Mouse (Mus musculus) cerebellum, postnatal 36 days (tissue): ENCODE measurements around the gene Tmem259.

ENCODE experiments used
- DNase-seq, 2 experiments: peaks; one replicate each; pipeline ENCODE4 v3.0.0; 2021 to 2022; ENCODE audit warnings: mixed read lengths in 2 of 2

Tmem259 gene

DNA sequence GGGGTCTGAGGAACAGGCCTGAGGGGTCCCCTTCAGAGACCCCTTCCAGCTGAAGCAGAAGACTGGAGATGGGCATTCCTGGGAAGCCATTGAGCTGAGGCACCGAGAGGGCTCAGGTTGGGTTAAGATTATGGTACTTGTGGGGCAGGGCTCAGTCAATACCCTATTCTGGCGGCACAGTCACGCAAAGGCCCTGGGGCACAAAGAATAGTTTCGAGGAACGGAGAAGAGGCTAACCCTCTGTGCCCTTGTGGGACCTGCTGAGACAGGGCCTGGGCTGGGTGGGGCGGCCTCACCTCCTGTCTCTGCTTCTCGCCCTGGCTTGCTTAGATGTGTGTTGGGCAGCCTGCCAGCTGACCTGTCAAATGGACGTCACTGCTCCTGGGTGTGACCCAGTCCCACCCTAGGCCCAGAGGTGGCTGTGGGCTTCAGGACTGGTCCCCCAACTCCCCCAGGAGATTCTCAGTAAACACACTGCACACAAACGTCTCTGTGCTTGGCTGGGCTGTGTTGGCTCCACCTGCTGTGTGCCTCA lies 50.9 kb downstream of the Tmem259 start:
- peak in 1 of 2 experiments; percentile 44 for DNase-seq

DNA sequence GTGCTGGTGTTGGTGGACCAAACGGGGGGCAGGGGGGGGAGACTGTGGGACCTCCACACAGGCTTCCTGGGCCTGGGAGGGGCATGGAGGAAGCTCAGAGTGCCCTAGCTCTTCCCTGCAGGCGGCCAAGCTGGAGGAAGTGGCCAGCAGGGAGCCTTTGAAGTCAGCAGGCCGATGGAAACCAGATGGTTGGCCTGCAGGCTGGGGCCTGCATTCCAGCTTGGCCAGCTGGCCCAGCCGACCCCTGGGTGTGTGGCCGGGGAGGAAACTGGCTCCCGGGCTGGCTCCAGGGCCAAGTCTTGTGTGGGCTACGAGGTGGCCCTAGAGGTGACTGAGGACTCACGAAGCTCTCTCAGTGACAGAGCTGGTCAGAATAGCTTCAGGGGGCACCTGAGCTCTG lies 51.4 kb downstream of the Tmem259 start:
- peak in 1 of 2 experiments; percentile 62 for DNase-seq

DNA sequence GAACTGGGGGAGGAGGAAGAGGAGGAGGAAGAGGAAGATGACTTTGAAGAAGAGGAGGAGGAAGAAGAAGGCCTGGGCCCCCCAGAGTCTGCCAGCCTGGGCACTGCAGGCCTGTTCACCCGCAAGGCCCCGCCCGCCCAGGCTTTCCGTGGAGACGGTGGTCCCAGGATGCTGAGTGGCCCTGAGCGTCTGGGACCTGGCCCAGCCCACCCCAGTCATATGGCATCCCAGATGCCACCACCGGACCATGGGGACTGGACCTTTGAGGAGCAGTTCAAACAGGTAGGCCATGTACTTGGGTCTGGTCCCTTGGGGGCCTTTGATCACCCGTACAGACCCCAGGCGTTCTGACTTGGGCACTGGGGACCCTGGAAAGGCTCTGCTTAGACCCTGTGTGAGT lies 52.3 kb downstream of the Tmem259 start:
- DNase-seq, result no peak

- DNase-seq, result no peak
Measured at GRCm38 (mm10) chr10:79930826-79931186, 53.3 kb downstream of the Tmem259 start.

DNA sequence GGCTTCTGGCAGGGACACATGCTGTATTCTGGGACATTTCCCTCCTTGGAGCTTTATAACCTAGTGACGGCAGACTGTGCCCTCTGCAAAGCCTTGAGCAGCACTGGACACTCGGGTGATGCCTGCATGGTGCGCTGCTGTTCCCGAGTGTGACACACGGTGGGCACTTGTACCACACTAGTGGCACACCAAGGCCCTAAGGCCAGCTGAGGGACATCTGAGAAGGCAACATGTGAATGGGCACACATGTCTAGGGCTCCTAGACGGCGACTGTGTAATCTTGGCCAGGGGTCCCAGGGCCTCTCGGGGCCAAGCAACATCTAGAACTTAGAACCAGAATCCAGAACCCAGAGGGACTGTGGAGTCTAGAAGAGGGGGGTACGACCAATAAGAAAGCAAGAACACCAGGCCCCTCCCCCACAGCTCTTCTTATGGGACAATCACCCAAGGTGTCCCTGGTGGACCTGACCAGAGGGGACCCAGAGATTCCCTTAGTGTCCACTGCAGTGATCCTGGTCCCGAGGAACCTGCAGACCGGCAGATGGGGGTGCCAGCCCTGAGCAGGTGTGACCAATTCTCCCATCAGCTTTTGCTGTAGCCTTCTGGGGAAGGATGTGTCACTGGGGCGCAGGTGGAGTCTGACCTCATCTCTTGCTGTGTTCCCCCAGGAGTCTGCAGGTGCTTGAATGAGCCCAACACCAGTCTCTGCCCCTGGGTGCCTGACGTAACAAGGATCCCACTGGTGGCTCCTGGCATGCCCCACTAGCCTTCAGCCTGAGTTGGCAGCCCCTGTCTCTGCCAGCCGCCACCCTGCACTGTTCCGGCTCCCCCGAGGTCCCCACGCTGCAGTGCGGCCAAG lies 53.9 kb downstream of the Tmem259 start:
- no peak for DNase-seq

- DNase-seq, result no peak
Measured at GRCm38 (mm10) chr10:79928907-79929701, 55.0 kb downstream of the Tmem259 start.

GRCm38 (mm10) chr10:79928030-79928694 lies 56.0 kb downstream of the Tmem259 start:
- no peak for DNase-seq

DNA sequence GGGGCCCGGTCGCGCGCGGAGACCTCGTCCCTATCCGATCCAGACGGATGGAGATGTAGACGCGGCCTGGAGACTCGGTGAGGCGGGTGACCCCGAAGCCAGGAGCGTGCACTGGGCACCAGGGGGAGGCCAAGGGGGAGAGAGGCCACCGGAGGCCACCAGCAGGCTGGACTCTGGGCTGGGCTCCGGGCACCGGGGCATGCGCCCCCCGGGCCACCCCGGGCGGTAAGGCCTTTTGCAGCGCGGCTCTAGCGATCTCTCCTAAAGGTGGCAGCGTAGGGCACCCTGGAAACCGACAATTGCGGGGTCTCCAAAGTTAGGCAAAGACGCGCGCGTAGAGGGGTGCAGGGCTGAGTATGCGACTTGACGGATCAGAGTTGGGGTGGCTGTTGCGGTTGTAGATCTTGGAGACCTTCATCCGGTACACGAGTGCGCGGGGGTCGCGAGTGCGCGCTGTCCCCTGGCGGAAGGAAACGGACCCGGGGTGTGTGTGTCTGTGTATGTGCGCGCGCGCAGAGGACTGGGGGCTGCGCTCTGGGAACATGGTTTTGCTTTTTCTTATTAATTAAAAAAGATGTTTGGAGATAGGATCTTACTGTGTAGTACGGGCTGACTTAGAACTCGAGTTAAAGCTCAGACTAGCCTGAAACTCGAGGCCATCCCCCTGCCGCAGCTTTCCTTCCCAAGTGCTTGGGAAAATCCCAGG lies 56.7 kb downstream of the Tmem259 start:
- DNase-seq, result peak in 1 of 2 experiments; percentile 50

DNA sequence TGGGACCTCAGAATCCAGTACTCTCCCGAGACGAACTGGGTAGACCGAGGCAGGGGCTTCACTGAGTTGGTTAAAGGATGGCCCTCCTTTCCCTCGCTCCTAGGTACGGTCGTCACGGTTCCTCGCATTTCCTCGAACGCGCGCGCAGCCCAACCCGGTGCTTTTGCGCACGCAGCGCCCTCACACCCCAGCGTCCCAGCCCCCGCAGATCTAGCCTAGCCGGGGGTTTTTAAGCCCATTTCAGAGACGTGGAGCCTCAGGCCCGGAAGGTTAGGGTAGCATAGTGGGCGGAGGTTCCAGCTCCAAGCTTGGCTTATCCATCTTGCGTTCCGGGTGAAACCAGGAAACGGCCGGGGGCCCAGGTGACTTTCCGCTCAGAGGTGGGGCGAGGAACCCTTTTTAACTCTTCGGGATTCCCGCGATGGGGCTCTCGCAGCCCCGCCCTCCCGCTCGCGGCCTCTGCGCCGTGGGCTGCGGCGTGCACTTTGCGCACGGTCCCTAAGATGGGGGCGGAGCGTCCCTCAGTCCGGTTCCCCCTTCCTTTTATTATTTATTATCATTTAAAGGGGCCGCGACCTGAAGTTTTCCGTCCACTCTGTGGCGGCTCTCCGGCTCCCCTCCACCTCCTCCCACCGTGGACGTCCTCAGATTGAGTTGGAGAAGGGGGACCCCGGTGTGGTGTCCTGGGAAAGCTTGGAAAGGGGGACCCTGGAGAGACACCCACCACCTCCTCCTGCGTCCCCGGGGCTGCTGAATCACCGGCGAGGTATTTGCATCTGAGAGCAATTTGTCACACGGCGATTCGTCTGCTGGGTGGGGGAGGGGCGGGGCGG lies 57.4 kb downstream of the Tmem259 start, which contains the start of gene Arid3a:
Arid3a (plus strand) TSS at position 553 of the 833 bp plus-strand sequence.
- DNase-seq, result peak; percentile 87 to 90

DNA sequence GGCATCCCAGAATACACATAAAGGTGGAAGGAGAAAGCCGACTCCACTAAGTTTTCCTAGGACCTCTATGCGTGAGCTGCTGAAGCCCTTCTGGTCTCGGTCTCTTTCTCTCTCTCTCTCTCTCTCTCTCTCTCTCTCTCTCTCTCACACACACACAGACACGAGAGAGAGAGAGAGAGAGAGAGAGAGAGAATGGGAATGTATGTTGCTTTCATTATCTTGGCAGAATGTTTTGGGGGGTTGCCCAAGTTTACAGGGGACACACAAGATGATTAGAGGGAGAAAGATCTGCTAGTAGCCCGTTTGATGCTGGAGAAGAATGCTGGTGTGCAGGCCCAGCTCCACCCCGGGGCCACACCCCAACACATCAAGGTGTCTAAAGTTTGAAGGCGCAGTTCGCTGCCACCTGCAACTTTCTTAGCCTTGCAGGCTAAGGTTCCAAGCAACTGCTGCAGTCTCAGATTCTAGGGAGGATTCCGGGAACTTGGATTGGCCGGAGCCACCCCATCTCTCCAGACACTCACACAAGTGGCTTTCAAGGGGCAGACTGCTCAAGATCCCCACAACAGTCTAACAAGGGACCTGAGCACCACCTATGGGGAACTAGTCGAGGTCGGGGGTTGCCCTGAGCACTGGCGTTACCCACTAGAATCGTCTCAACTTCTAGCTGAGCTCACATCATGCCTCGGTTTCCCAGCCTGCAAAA lies 58.2 kb downstream of the Tmem259 start:
- DNase-seq, result no peak

- peak; percentile 95 to 99 for DNase-seq
Measured at GRCm38 (mm10) chr10:79924998-79925784, 58.9 kb downstream of the Tmem259 start.
